Comparison of ENCODE assay signal across 8 mouse cellular contexts in genomic region chr5:8893300-8894103, GRCm38 (mm10). TPM values are rescaled to one million over a fixed set of nuclear protein-coding genes. Genes with fewer than 3 reads are reported as not detected.
DNase-seq lines count a peak whose midpoint lies in the region; ATAC-seq and TF ChIP-seq lines count a peak whose summit lies in the region.

Gene Abcb4 (plus strand): TSS chr5:8893717.

- peak; percentile 84 for DNase-seq in brain, embryonic 14.5 days (ENCODE audit: low read depth)
- peak; percentile 90 for DNase-seq in liver
- peak; percentile 50 for DNase-seq in midbrain, postnatal 0 days (ENCODE audit: low spot score)
- DNase-seq in spleen, postnatal 10 days (ENCODE audit: low spot score in 2 of 2) = peak; percentile 85 to 89

- under 1% methylated on average over 65 of the region's 65 CpGs for WGBS in heart, embryonic 12.5 days
- WGBS in kidney, embryonic 16.5 days = under 1% methylated on average over 46 of the region's 65 CpGs
- under 1% methylated on average over 54 of the region's 65 CpGs for WGBS in midbrain, postnatal 0 days

- H3K4me1 ChIP-seq in erythroblast, embryonic 14.5 days (ENCODE audit: control insufficient read depth) = peaks cover 55% of the 10 kb centered on the region
- peaks cover 6% of the 10 kb centered on the region for H3K4me1 ChIP-seq in heart, embryonic 12.5 days (replicated peaks)
- peaks cover 6% of the 10 kb centered on the region for H3K4me1 ChIP-seq in kidney, embryonic 16.5 days (ENCODE audit: insufficient read depth, low read length)
- no peaks in the 10 kb centered on the region for H3K4me1 ChIP-seq in midbrain, postnatal 0 days (ENCODE audit: insufficient read depth, low read length)

- H3K36me3 ChIP-seq in C2C12 (ENCODE audit: control insufficient read depth, insufficient read depth) = no peaks in the 10 kb centered on the region
- H3K36me3 ChIP-seq in erythroblast, embryonic 14.5 days (ENCODE audit: control insufficient read depth) = peaks cover 37% of the 10 kb centered on the region
- H3K36me3 ChIP-seq in heart, embryonic 12.5 days = no peaks in the 10 kb centered on the region
- H3K36me3 ChIP-seq in kidney, embryonic 16.5 days (ENCODE audit: insufficient read depth, low read length) = no peaks in the 10 kb centered on the region
- H3K36me3 ChIP-seq in midbrain, postnatal 0 days (ENCODE audit: insufficient read depth, low read length) = no peaks in the 10 kb centered on the region

- peak; percentile 82 for ATAC-seq in heart, embryonic 12.5 days (ENCODE audit: insufficient number of reproducible peaks, low FRiP score)
- peak; percentile 95 for ATAC-seq in kidney, embryonic 16.5 days (ENCODE audit: low FRiP score, low TSS enrichment)
- ATAC-seq in midbrain, postnatal 0 days (ENCODE audit: low FRiP score) = peak; percentile 90

- H3K4me2 ChIP-seq in heart, embryonic 12.5 days = peak within 1 kb of the TSS; percentile 99
- peak within 1 kb of the TSS; percentile 89 for H3K4me2 ChIP-seq in kidney, embryonic 16.5 days (replicated peaks; ENCODE audit: low read depth, low read length)
- H3K4me2 ChIP-seq in midbrain, postnatal 0 days (ENCODE audit: low read depth, low read length, poor library complexity, severe bottlenecking) = peak within 1 kb of the TSS; percentile 96

- H3K4me3 ChIP-seq in C2C12 (ENCODE audit: insufficient read depth, poor library complexity, severe bottlenecking) = no peak within 1 kb of the TSS
- H3K4me3 ChIP-seq in erythroblast, embryonic 14.5 days (replicated peaks) = peak within 1 kb of the TSS; percentile 91
- H3K4me3 ChIP-seq in heart, embryonic 12.5 days = peak within 1 kb of the TSS; percentile 70
- peak within 1 kb of the TSS; percentile 53 for H3K4me3 ChIP-seq in kidney, embryonic 16.5 days (ENCODE audit: low read length)
- peak within 1 kb of the TSS; percentile 52 for H3K4me3 ChIP-seq in midbrain, postnatal 0 days (ENCODE audit: low read depth, low read length)

- TF ChIP-seq CTCF in C2C12 (IDR thresholded peaks at IDR 0.05; ENCODE audit: control insufficient read depth, insufficient read depth, insufficient read length) = peak; percentile 51
- peak; percentile 55 for TF ChIP-seq CTCF in brain, embryonic 14.5 days (IDR thresholded peaks at IDR 0.05; ENCODE audit: borderline replicate concordance, extremely low read depth, insufficient read depth, insufficient read length)
- peak; percentile 54 for TF ChIP-seq CTCF in midbrain, postnatal 0 days (IDR thresholded peaks at IDR 0.05)

- H3K27ac ChIP-seq in heart, embryonic 12.5 days (ENCODE audit: poor library complexity, severe bottlenecking) = no peak within 1 kb of the TSS
- no peak within 1 kb of the TSS for H3K27ac ChIP-seq in kidney, embryonic 16.5 days (ENCODE audit: low read length)
- no peak within 1 kb of the TSS for H3K27ac ChIP-seq in midbrain, postnatal 0 days (ENCODE audit: low read depth, low read length)

- H3K79me3 ChIP-seq in C2C12 (ENCODE audit: low read depth) = no peaks in the 10 kb centered on the region

- 0 out of 2 replicates have a peak, but pooled peaks have one; percentile 3 for TF ChIP-seq POLR2A in brain, embryonic 14.5 days (IDR thresholded peaks at IDR 0.05; ENCODE audit: borderline replicate concordance, extremely low read depth, insufficient read depth, insufficient read length, poor library complexity, severe bottlenecking)

- H3K9me3 ChIP-seq in erythroblast, embryonic 14.5 days (ENCODE audit: control insufficient read depth, low read length) = no peaks in the 10 kb centered on the region
- peaks cover 6% of the 10 kb centered on the region; the same call in 1 of the 2 replicates for H3K9me3 ChIP-seq in heart, embryonic 12.5 days (replicated peaks)
- H3K9me3 ChIP-seq in kidney, embryonic 16.5 days (ENCODE audit: low read length) = peaks cover 8% of the 10 kb centered on the region; the same call in 1 of the 2 replicates
- no peaks in the 10 kb centered on the region for H3K9me3 ChIP-seq in midbrain, postnatal 0 days (ENCODE audit: low read length)

- H3ac ChIP-seq in C2C12 (ENCODE audit: control insufficient read depth, insufficient read length, low read depth) = no peak within 1 kb of the TSS

- no peaks in the 10 kb centered on the region for H3K79me2 ChIP-seq in C2C12 (ENCODE audit: control insufficient read depth, insufficient read depth)

- peak within 1 kb of the TSS; percentile 75 for H3K9ac ChIP-seq in heart, embryonic 12.5 days
- peak within 1 kb of the TSS; percentile 58 for H3K9ac ChIP-seq in kidney, embryonic 16.5 days (replicated peaks; ENCODE audit: low read length)
- peak within 1 kb of the TSS; percentile 51; the same call in 1 of the 2 replicates for H3K9ac ChIP-seq in midbrain, postnatal 0 days (replicated peaks; ENCODE audit: low read length, poor library complexity, severe bottlenecking)

- peaks cover 7% of the 10 kb centered on the region for H3K27me3 ChIP-seq in C2C12 (ENCODE audit: control insufficient read depth, insufficient read depth, insufficient read length)
- H3K27me3 ChIP-seq in erythroblast, embryonic 14.5 days (ENCODE audit: control insufficient read depth) = no peaks in the 10 kb centered on the region
- H3K27me3 ChIP-seq in heart, embryonic 12.5 days (replicated peaks) = peaks cover 21% of the 10 kb centered on the region; the same call in 1 of the 2 replicates
- H3K27me3 ChIP-seq in kidney, embryonic 16.5 days (ENCODE audit: insufficient read depth, low read length) = peaks cover 25% of the 10 kb centered on the region
- no peaks in the 10 kb centered on the region for H3K27me3 ChIP-seq in midbrain, postnatal 0 days (ENCODE audit: insufficient read depth, low read length)

TF ChIP-seq in C2C12, 6 proteins besides CTCF, POLR2A, EP300 and RAD21:
- TF ChIP-seq FOSL1 (IDR thresholded peaks at IDR 0.05; ENCODE audit: insufficient read depth, low read length, poor library complexity, severe bottlenecking) = no peak
- no peak for TF ChIP-seq MAX (IDR thresholded peaks at IDR 0.05)
- TF ChIP-seq CEBPB (IDR thresholded peaks at IDR 0.05; ENCODE audit: low read depth) = no peak
- no peak for TF ChIP-seq USF1 (IDR thresholded peaks at IDR 0.05; ENCODE audit: low read depth)
- no peak for TF ChIP-seq MYOD1 (IDR thresholded peaks at IDR 0.05; ENCODE audit: control insufficient read depth, insufficient read length, low read depth)
- TF ChIP-seq MYOG (IDR thresholded peaks at IDR 0.05; ENCODE audit: control insufficient read depth, extremely low read depth, insufficient read length) = no peak

RNA-seq across cellular contexts. Expression of gene Abcb4, which starts in this region (rescaled TPM):
- 0.06 TPM for polyA plus RNA-seq in C2C12 (2012; fragmentation: generic; extraction: Trizol)
- 0.34 and 0.45 TPM in 2 replicates for polyA plus RNA-seq in brain, embryonic 14.5 days (2012; rRNA removed)
- polyA plus RNA-seq in erythroblast, embryonic 14.5 days (2012) = 7.1 and 13.5 TPM in 2 replicates
- polyA plus RNA-seq in heart, embryonic 12.5 days (2016; fragmentation: Nextera tagmentation; extraction: Ambion mirVana) = 0.26 and 1.1 TPM in 2 replicates
- 0.09 and 0.12 TPM in 2 replicates for polyA plus RNA-seq in kidney, embryonic 16.5 days (2015; fragmentation: Nextera tagmentation; extraction: Ambion mirVana)
- 0.85 and 1.5 TPM in 2 replicates for total RNA-seq in midbrain, postnatal 0 days (2014; rRNA removed)
- 0.77 and 1.2 TPM in 2 replicates for polyA plus RNA-seq in midbrain, postnatal 0 days (2015; fragmentation: Nextera tagmentation; extraction: Ambion mirVana)

Comparison
In these comparisons a context has a peak if more than half of its experiments do, and no peak if none do; other contexts are left out.
1. Peak in DNase-seq in brain, embryonic 14.5 days; RNA of the gene not detected or under 1 TPM.
2. Peak in ATAC-seq, H3K4me3 ChIP-seq, H3K9ac ChIP-seq and H3K4me2 ChIP-seq in kidney, embryonic 16.5 days; RNA of the gene not detected or under 1 TPM.